Mouse (Mus musculus) bone marrow, adult 2 months (tissue): ENCODE measurements at regions not wholly inside any gene's neighbourhood (a gene's known extent, or its start where the extent isn't known, plus 50 kb on each side); places are given as distances from the start of the nearest gene placed in this dataset.

Experiments
- H3K27ac ChIP-seq: fragments of 200-500 bp; 2 replicates; pipeline ENCODE4 v1.5.1; 2012; ENCODE audit warnings: low read depth, mild to moderate bottlenecking, control low read depth, inconsistent platforms, low read length; ENCODE audit not compliant: control insufficient read depth, poor library complexity, insufficient read depth
- H3K4me1 ChIP-seq: fragments of 200-500 bp; 2 replicates; pipeline ENCODE4 v1.6.1; 2011; ENCODE audit warnings: low read length; ENCODE audit not compliant: control insufficient read depth, insufficient read depth
- H3K4me3 ChIP-seq: fragments of 200-500 bp; replicated peaks from 2 replicates; pipeline ENCODE3; 2011; ENCODE audit warnings: mild to moderate bottlenecking, low read depth, low read length, control low read depth; ENCODE audit not compliant: control insufficient read depth
- CTCF ChIP-seq: fragments of 200-500 bp; IDR thresholded peaks from 2 replicates; pipeline ENCODE4 v1.5.1; 2011; ENCODE audit warnings: low read length, control low read depth; ENCODE audit not compliant: control insufficient read depth, insufficient read depth
- POLR2A ChIP-seq: fragments of 200-500 bp; IDR thresholded peaks from 2 replicates; pipeline ENCODE4 v1.6.1; 2011; ENCODE audit warnings: low read depth, mild to moderate bottlenecking, control low read depth, low read length, borderline replicate concordance; ENCODE audit not compliant: control insufficient read depth
- WGBS: fragments of 180-500 bp; shearing (Covaris S2); methylation state at CpG from one replicate; pipeline ENCODE4 v1.1.7; 2018; 5-methylcytosine and 5-hydroxymethylcytosine counted together

GRCm38 (mm10) chr8:128200815-128201214 lies 157.6 kb upstream of the Nrp1 start:
- TF ChIP-seq POLR2A (no peak), CTCF (no peak)
- 73% methylated on average over 1 of the region's 1 CpGs for WGBS
- H3K4me1 ChIP-seq, result no peaks in the 10 kb centered on the region; the same call in 1 of the 2 replicates
- H3K27ac ChIP-seq, result no peak overlapping the region
- H3K4me3 ChIP-seq, result no peak overlapping the region

- whole genome bisulfite sequencing, result 82% methylated on average over 4 of the region's 4 CpGs
- Histone ChIP-seq H3K27ac (no peak overlapping the region), H3K4me3 (no peak overlapping the region), H3K4me1 (no peaks in the 10 kb centered on the region; the same call in 1 of the 2 replicates)
- TF ChIP-seq POLR2A (no peak), CTCF (no peak)
Observed at GRCm38 (mm10) chr8:128201635-128202034, 156.8 kb upstream of the Nrp1 start.

GRCm38 (mm10) chr8:128202158-128202886 lies 156.1 kb upstream of the Nrp1 start:
- Histone ChIP-seq H3K4me3 (no peak overlapping the region), H3K27ac (no peak overlapping the region), H3K4me1 (no peaks in the 10 kb centered on the region; the same call in 1 of the 2 replicates)
- TF ChIP-seq CTCF, result no peak
- no peak for TF ChIP-seq POLR2A
- WGBS, result 8% methylated on average over 4 of the region's 4 CpGs

DNA sequence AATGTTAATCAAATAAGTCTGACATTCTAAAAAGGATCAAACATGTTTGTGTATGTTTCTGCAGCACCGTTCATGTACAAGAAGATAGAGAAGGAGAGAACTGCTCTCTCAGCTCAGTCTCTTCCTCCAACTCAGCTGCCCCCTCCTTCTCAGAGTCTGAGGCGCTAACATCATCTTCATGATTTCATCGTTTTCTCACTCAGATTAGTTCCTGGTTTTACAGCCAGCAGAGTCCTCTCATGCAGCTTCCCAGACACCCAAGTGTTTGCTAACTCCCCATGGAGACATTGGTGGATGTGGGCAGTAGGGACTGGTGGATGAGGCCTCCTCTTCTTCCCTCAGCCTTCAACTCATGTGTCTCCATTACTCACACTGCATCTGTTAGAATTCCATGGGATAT lies 153.6 kb upstream of the Nrp1 start:
- H3K27ac ChIP-seq, result no peak overlapping the region
- 38% methylated on average over 3 of the region's 3 CpGs for WGBS
- no peak overlapping the region for H3K4me3 ChIP-seq
- no peaks in the 10 kb centered on the region; the same call in 1 of the 2 replicates for H3K4me1 ChIP-seq
- TF ChIP-seq CTCF, result no peak
- no peak for TF ChIP-seq POLR2A

DNA sequence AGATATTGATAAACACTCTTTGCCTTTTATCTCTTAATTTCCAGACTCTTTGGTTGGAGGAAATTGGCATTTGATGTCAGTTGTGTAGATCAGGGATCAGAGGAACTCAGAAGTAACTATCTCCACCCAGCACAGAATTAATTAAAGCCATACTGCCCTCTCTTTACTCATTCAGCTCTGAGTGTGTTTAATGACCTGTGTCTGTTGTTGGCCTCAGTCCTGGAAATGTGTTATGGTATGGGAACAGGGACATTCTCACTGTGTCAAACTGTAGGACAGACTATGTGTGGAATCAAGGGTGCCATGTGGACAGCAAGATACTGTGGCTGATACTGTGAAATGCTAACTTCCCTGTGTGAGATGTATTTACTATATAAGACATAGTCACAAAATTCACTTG lies 151.3 kb upstream of the Nrp1 start:
- H3K4me1 ChIP-seq, result no peaks in the 10 kb centered on the region; the same call in 1 of the 2 replicates
- H3K27ac ChIP-seq, result no peak overlapping the region
- TF ChIP-seq POLR2A (no peak), CTCF (no peak)
- H3K4me3 ChIP-seq, result no peak overlapping the region

DNA sequence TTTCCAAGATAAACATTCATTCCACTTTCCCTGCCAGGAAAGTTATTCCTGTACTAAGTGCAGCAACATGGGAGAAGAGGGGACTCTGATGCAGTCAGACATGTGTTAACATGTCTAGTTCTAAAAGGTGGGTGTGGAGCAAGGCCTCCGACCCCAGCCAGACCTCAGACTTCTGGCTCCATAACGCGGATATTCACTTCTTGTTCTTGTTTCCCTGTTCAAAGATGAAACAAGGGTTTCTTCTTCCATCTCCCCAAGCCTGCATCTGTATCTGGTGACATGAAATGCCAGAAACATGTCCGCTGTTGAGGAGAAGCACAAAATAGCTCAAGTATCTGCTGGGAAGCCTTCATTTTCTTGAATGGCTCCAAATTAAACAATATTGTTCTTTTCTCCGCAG lies 147.6 kb upstream of the Nrp1 start:
- no peak for TF ChIP-seq CTCF
- no peak for TF ChIP-seq POLR2A
- Histone ChIP-seq H3K4me3 (no peak overlapping the region), H3K4me1 (no peaks in the 10 kb centered on the region), H3K27ac (no peak overlapping the region)
- 75% methylated on average over 5 of the region's 5 CpGs for WGBS

DNA sequence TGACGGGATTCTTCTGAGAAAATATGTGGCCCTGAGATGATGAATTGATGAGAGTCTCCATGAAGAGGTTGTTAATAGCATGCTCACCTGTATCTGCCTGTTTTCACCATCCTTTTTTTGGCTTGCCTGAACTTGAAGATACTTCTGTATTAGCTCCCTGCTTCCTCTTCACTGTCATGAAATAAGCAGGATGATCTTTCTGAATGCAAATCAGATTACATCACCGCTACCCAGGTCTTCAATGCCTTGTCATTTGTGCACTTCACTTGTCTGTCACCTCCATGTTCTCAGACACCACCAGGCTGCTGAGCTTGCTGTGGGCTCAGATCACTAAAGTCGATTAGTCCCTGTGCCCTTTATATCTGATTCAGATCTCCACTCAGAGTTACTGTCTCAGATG lies 146.2 kb upstream of the Nrp1 start:
- Histone ChIP-seq H3K4me3 (no peak overlapping the region), H3K27ac (no peak overlapping the region), H3K4me1 (no peaks in the 10 kb centered on the region)
- 69% methylated on average over 3 of the region's 3 CpGs for WGBS
- TF ChIP-seq CTCF (no peak), POLR2A (no peak)

DNA sequence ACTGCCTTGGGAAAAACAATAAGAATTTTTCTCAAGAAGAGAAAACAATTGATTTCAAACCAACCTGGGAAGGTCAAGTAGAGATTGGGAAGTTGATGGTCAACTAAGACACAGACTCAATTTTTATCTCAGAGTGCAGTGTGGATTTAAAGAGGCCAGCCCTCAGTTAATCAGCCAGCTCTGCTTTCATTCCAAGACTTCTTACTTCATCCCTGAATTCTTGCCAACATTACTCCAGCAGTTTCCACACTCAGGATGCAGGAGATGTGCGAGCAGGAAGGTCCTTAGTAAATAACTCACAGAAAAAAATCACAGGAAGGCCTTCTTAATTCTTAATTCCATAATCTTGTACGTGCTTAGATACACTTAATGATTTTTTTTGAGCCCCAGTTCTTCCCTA lies 144.1 kb upstream of the Nrp1 start:
- Histone ChIP-seq H3K4me1 (no peaks in the 10 kb centered on the region), H3K27ac (no peak overlapping the region), H3K4me3 (no peak overlapping the region)
- TF ChIP-seq POLR2A, result no peak
- no peak for TF ChIP-seq CTCF
- WGBS, result 69% methylated on average over 2 of the region's 2 CpGs
